Mouse (Mus musculus) MEL-GATA-1-ER (cell line): ENCODE measurements around the gene 0610010K14Rik.

Experiments used
- DNase-seq: peaks from one replicate; pipeline ENCODE4 v3.0.0-alpha.2; 2012; ENCODE audit warnings: low read depth; ENCODE audit errors: extremely low read depth

Gene 0610010K14Rik

DNA sequence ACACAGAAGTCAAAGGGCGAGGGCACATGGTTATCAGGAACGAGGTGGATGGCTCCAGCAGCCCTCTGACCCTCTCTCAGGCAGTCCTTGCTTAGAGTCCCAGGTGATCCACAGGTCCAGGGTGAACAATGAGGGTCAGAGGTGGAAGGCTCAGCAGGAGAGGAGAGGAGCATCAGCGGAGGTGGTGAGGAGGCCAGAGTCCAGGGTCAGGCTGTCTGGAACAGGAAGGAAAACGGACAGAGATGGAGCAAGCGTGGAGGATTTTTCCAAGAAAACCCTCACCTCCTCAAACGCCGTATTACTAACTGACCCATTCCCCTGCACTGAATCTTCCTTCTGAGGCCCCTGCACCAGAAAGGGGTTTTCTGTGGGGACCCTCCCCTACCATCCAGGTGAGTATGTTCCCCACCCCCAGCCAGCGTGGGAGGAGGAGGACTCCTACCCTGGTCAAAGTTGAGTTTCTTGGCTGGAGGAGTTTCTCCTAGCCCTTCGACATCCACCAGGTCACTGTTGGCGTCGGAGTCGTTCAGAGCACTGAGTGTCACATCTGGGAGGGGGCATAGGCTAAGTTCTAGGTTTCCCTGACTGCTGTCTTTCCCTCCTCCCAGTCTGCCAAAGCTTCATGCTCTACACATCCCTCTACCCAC, 2.3 kb downstream of the 0610010K14Rik start:
- no peak for DNase-seq

DNA sequence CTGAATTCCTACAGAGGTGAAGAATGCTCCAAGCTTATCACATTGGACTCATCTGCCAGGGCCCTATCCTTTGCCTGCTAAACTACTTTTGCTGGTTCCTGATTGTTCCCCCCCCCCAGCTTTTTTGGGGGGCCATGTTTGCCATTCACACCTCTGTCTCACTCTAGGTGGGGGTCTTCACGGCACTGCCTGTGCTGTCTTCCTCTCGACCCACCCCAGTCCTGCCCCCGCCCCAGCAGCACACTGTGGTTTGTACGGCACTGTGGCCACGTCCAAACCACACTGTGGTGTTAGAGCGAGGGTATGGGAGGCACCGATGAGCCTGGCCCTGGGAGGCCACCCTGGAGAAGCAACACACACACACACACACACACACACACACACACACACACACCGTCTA, 3.2 kb downstream of the 0610010K14Rik start:
- no peak for DNase-seq

DNA sequence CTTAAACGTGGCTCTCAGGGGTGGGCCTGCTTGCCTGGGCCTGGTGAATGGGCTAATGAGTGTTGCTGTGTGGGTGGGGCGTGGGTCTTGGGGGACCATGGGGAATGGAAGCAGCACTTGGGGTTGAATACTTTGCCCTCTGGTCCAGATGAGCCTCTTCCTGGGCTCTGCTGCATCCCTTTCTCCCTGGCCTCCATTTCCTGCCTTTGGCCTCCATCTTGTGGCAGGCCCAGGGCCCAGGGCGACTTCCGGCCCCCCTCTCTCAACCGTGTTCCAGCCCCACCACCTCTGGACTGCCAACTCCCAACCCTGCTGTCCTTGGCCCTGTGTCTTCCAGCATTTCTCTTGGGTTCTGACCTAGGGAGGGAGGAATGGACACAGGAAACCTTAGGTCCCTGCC, 3.7 kb downstream of the 0610010K14Rik start:
- no peak for DNase-seq

DNA sequence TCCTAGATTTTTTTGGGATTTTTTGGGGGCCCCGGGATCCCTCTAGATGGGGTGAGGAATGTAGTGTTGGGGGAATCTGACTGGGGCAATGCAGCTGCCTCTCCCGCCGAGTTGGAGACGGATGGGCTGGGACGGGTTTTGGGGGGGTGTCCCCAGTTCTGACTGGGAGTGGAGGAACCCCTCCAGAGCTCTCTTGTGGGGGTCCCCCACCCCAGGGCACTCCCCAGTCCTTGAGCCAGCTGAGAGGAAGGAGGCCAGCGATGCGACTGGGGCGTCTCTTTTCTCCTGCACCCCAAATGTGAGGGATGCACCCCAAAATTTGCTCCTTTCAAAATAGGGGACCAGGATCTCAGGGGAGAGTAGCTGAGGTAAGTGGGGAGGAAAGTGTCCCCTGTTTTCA, 4.7 kb downstream of the 0610010K14Rik start:
- DNase-seq, result no peak

DNA sequence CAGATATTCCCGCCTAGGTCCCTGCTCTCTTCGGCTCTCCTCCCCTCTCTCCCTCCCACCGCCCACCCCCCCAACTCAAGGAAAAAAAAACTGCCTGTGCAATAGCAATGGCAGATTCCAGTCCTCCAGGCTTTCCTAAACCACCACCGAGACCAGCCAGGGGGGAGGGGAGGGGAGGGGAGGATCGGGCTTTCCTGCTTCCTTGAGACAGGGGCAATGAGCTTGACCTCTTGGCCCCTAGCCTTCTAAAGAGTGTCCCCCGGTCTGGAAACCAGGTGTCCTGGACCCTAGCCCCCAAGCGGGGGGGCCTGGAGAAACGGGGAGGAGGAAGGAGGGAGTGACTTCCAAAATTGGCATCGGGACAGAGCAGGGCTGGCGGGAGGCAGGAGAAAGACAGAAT, 5.2 kb downstream of the 0610010K14Rik start:
- no peak for DNase-seq

DNA sequence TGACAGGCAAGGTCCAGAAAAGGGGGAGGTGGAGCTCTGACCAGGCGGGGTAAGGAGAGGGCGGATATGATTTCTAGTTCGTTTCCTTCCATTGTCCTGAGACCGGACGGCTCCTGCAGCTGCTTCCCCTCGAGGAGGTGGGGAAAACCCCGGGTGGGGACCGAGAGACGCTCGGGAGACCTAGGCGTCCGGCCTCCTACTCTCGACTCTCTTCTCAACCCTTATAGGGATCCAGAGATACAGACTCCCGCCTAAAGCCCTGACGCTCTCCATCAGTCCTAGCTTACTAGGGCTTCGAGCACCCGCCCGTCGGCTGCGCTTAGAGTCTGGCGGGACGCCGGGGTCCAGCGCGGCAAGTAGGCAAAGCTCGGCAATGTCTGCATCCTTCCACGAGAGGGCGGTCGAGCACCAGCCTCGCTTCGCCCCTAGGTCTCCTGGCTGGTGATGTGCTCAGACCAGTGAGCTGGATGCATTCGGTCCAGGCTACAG, 7.4 kb downstream of the 0610010K14Rik start:
- peak; percentile 39 for DNase-seq

DNA sequence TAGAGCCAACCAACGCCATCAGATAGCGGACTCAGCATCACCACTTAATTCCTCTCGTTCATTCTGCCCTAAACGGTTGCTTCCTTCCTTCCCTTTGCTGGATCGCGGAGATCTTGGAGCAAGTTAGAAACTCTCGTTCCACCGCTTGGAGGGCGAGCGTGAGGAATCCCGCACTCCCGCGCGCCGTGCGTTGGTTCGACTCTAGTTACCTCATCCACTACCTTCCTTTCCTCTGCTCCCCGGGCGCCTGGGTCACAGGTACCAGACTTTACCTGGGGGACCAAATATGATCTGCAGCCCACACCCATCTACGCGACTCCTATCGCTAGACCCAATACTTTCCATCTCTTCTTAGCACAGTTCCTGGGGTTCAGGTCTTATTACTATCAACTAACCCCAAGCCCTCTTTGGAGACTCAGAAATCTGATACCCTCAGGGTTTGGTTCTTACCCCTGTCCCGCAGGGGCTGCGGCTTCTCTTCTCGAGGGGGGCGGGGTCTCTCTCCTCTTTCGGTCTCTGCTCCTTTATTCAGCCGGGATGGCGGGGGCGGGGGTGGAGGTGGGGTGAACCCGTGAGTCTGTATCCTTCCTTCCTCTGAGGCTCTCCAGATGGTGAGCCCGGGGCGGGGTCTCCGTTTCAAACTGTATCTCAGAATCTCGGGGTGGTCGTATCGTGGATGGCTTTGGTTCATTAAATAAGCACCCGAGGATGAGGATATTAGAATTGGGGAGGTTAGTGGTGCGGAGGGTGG, 8.3 kb downstream of the 0610010K14Rik start, which contains the start of gene Bcl6b:
Gene Bcl6b (minus strand): TSS at position 539 of the 751 bp plus-strand sequence.
- DNase-seq, result no peak

DNA sequence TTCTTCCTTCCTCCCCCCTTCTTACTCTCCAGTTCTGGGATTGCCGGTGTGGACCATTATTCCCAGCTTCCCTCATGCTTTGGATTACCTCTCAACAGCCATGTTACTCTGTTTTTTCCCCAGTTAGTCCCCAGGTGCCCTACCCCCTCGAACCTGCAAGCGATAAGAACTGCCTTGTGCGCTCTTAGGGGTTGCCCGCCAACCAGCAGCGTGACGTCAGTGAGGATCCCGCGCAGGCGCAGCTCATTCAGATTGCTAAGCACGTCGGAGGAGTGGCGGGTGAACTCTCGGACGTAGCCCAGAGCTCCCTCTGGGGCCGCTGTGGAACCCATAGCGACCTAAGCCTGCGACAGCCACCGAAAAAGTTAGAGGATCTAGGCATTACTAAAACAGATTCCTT, 8.9 kb downstream of the 0610010K14Rik start:
- no peak for DNase-seq

DNA sequence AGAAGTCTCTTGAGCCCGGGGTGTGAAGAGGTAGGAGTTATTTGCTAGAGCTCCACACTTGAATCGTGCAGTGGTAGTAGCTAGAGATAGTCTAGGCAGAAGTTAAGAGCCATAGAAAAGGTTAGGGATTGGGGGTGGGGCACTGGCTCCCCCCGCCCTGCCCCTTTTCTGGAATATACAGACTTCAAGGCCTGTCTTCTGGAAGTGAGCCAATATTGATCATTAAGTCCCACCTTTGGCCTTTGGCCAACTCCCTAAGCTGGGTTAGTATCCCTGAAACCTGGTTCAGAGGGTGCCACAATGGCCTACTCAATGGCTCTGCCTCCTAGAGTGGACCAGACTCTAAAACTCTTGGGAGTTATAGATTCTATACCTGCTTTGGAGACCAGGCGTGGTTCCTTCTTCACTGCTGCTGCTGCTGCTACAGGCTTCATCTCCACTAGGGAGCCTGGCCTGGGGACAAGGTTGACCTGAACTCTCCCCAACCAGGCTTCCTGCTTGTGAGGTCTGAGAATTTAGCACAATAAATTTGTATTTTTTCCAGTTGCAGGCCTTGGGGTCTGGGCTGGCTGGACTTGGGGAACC, 10.0 kb downstream of the 0610010K14Rik start:
- no peak for DNase-seq

DNA sequence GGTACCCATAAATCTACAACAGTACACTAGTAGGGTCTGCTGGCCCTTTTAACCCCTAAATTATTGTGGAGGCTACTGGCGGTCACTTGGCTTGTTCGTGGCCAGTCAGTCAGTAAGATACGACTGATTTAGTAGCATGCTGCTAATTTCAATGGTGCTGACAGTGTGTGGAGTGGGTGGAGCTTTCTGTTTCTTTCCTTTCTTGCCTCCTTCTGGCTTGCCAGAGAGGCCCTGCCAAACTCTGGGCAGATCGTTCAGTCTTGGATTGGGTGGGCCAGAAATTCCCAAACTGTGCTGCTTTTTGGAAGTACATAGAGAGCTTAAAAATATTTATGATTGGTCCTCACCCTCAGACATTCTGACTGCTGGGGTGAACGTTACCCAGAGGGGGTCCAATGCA, 10.6 kb downstream of the 0610010K14Rik start:
- DNase-seq, result no peak

DNA sequence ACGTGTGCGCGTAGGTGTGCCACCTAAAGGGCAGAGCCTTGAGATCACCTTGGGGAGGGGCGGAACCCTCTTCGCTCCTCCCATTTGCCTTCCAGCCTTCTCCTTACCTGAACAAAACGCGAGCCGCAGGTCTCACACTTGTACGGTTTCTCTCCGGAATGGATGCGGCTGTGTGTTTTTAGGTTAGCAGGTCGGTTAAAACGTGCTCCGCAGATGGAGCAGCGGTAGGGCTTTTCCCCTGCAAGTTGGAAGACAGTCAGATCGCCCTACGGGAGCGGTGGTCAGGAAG, 11.2 kb downstream of the 0610010K14Rik start:
- DNase-seq, result no peak

DNA sequence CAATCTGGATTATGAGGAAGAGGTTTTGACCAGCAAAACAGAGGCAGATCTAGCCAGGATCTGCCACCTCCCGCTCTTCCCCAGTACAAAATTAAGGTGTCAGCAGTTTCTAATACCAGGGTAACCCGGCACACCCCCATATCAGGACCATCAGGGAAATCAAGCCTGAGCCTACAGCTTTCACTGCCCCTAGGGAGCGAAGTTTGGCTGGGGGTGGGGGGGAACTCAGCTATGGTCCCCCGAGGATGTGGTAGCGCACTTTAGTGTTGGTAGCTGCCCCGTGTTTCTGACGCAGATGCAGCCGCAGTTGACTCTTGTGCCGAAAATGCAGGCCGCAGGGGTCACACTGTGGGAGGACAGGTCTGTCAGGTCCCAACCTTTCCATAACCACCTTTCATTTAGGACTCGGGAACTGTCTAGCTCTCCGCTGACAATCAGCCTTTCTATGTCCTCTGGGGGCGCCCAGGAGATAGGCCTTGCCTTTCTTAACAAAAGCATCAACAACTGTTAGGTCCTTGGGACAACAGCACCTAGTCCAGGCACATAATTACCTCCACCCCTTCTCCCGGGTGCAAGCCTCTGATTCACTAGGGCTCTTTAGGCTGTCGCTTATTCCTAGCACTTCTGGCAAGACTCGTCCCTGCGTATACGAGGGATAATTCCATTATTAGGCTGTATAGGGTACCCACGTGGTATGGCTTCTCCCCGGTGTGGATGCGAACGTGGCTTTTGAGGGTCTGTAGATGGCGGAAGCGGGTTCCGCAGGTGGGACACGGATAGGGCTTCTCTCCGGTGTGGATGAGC, 11.7 kb downstream of the 0610010K14Rik start:
- no peak for DNase-seq

DNA sequence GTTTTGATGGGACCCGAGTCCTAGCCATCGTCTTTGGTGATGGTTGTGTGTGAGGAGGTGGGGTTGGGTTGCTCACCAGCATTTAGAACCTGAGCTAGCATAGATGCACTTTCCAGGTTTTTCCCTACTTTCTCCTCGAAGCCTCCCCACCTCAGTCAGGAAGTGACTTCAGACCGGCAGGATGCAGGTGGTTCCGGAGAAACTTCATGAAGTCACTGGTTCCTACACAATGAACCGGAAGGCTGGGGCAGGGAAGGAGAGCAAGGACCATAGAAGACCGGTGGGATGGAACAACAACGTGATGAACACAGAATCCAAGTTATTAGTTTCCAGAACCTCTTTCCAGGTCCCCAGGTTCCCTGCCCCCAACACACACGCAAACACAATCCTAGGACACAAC, 14.0 kb downstream of the 0610010K14Rik start:
- no peak for DNase-seq

DNA sequence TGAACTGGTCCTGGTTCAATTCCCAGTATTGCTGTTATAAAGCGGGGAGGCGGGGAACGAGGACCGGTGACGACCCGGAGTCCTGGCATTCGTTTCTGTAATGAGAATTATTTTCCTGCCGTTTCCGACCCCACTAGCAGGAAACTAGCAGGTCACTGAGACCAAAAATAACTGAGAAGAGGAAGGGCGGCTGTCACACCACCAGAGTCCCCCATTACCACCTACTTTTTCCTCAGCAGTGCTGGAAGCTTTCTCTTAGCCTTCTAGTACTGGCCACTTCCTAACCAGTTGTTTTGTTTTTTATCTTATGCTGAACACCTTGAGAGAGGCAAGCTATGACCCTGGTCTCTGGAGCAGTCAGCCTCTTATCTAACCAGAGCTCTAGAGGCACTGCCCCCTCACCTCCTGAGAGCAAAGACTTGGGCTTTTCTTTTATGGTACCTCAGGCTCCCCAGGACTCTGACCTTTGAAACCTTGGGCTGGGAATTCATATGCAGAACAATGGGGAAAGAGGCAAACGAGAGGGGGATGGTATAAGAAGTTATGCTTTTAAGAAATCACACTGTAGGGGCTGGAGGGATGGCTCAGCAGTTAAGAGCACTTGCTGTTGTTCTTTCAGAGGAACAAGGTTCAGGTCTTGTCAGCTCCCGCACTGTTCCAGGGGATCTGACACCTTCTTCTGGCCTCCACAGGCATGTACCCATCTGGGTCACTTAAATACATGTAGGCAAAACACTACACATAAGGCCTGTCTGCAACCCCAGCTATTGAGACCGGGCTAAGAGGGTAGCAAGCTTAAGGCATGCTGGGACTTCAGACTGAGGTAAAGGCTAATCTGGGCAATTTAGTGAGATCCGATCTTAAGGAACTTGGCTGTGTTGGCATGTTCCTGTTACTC, 15.9 kb downstream of the 0610010K14Rik start:
- DNase-seq, result peak; percentile 32

DNA sequence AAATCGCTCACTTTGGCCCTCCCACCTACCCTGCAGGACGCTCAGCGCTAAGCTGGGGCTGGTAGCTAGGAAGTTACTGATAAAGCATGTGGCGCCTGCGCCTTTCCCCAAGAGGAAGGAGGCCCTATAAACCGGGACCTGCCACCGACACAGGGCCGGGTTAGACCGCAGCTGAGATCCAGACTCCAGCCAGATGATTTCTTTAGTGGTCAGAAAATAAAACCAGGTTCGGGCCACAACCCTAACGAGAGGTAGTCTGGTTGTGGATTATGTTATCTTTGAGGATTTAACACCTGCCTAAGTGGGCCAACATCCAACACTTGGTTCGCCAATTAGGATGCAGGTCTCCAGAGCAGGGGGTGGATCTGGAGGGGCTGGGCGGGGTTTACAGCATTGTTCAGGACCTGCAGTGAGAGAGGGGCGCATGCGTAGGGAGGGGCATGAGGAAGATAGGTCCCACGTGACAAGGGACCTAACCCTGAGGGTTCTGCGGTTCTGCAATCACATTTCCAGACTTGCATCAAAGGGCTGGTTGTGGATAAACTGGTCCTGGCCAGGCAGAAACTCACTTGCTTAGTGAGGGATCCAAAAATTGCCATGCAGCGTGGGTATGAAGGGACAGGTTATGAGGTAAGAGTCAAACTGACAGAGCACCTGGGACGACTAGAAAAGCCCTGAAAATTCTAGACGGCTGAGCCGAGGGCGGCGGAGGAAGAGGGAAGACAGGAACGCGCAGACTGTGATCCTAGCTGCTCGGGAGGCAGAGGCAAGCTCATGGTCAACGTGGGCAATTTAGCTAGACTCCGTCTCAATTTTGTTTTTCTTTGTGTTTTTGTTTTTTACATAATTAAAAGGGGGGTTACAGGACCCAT, 16.7 kb downstream of the 0610010K14Rik start, which contains the start of gene Slc16a13:
Gene Slc16a13 (minus strand): TSS at position 334 of the 872 bp plus-strand sequence.
- peak; percentile 98 for DNase-seq

DNA sequence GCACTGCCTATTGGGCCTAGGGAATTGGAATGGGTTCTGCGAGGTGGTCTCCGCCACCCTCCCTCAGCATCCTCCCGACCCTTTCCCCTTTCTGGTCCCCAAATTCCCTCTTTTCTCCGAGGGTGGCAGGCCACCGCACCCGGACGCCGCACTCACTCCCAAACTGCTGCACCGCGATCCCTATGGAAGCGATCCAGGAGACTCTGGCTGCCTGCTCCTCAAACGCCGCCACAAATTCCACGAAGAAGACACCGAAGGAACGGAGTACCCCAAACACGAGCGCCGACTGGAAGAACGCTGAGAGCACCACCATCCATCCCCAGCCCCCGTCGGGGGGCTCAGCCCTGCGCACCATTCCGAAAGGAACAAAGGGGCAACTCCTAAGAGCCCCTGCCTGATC, 17.4 kb downstream of the 0610010K14Rik start:
- no peak for DNase-seq

DNA sequence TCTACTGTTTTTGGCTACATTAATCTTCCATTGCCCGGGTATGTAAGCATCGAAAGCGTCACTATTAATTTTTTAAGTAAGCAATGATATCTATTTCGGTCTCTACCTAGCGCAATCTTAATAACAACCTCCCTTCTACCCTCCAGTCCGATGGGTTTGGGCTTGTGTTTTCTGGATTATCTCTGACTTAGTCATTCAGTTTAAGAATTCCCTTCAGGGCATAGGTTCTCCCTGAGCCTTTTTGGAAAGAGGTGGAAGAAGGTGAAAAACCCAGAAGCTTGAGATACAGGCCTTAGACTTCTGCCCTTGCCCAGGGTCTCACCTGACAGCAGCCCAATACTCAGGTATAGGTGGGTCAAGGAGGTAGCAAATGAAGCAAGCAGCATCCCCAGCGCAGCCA, 17.8 kb downstream of the 0610010K14Rik start:
- DNase-seq, result no peak

DNA sequence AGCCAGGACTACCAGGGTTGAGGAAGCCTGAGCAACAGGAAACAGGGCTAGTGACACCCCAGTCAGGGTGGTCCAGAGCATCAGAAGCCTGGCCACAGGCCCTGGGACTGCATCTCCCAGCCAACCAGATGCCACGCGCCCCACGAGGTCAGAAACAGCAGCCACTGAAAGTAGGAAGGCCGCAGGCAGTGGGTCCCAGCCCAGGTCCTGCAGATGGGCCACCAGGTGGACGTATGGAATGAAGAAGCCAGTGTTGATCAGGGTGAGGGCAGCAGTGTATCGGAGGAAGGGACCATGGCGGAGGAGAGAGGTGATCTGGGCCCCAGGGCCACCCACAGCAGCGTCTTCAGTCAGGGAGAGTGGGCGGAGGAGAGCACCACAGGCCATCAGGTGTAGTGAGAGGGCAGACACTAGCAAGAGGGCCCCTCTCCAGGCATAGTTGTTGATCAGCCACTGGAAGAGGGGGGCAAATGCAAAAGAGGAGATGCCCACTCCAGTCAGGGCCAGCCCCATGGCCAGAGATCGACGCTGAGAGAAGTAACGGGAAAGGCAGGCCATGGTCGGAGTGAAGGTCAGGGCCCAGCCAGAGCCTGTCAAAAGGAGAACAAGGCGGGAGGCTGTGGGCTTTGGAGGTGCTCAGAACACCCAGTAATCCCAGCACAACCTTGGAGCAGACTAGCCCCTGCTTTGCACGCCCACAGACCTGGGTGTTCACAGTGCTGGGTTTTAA, 18.8 kb downstream of the 0610010K14Rik start:
- no peak for DNase-seq

DNA sequence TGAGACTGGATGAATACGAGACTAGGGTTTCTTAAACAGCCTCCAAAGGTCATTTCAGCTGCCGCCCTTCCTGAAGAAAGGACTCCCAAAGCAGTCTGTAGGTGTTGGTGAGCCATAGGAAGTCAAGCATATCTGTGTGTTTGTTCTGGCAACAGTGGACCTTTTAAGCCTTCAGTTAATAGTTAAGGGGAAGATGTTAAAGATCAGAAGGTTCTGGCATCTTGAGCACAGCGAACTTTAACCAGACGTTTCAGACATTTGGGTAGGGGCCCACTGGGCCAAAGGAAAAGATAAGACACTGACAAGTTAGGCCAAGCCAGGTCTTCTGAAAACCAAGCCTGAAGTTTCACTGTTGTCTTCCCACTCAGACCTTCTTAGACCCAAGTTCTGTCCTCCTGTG, 19.7 kb downstream of the 0610010K14Rik start:
- DNase-seq, result no peak
